8 mouse cellular contexts compared by ENCODE assay signal in the genomic region with DNA sequence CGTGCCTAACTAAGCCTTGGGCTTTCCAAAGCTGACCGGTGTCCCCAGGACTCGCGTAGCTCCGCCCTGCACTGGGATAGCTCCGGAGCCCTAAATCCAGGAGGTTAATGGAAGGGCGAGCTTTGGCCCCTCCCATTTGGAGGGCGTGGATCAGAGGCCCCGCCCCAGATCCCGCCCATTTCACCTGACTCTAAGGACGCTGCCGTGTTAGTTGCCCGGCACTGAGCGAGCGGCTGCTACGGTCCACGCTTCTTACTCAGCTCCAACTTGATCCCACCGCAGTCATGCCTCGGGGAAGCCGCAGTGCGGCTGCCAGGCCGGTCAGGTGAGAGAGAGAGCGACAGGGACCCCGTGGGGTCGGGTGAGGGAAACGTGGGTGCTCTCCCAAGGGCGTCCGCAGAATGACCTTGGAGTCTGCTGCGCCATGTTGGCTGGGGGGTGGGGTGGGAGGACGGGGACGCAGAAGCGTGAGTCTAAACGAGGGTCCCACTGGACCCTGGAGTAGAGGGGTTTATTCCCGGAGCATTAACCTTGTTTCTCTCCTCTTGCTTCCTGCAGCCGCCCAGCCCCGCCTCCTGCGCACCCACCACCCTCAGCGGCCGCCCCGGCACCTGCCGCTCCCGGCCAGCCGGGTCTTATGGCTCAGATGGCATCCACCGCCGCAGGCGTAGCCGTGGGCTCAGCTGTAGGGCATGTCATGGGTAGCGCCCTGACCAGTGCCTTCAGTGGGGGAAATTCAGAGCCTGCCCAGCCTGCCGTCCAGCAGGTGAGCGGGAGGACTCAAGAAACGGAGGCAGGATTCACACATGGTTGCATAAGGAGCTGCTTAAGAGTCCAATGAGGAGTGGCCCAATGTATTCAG. TPM values are rescaled to one million over a fixed set of nuclear protein-coding genes. Genes with fewer than 3 reads are reported as not detected.
A peak's percentile ranks its signal among the peaks of the same experiment; 100 is the strongest.
DNase-seq lines count a peak whose midpoint lies in the region; ATAC-seq and TF ChIP-seq lines count a peak whose summit lies in the region.

A gene (minus strand): TSS at position 817 of the 862 bp plus-strand sequence.

- 2% methylated on average over 50 of the region's 51 CpGs for WGBS in embryonic facial prominence, embryonic 12.5 days
- WGBS in kidney, adult 2 months, result 7% methylated on average over 51 of the region's 51 CpGs
- WGBS in limb, embryonic 12.5 days, result 1% methylated on average over 51 of the region's 51 CpGs
- 2% methylated on average over 51 of the region's 51 CpGs for WGBS in midbrain, embryonic 13.5 days

- no peak within 1 kb of the TSS for H3K27ac ChIP-seq in embryonic facial prominence, embryonic 12.5 days
- H3K27ac ChIP-seq in kidney, adult 2 months (ENCODE audit: insufficient read depth, low read depth, low read length), result peak within 1 kb of the TSS; percentile 96
- no peak within 1 kb of the TSS for H3K27ac ChIP-seq in limb, embryonic 12.5 days
- no peak within 1 kb of the TSS for H3K27ac ChIP-seq in midbrain, embryonic 13.5 days

- H3K9ac ChIP-seq in embryonic facial prominence, embryonic 12.5 days, result peak within 1 kb of the TSS; percentile 31
- peak within 1 kb of the TSS; percentile 45 for H3K9ac ChIP-seq in limb, embryonic 12.5 days (replicated peaks)
- peak within 1 kb of the TSS; percentile 57 for H3K9ac ChIP-seq in midbrain, embryonic 13.5 days (replicated peaks)

- peak within 1 kb of the TSS; percentile 43 for H3K4me3 ChIP-seq in embryonic facial prominence, embryonic 12.5 days
- peak within 1 kb of the TSS; percentile 89 for H3K4me3 ChIP-seq in kidney, adult 2 months (ENCODE audit: insufficient read depth, low read depth, low read length)
- H3K4me3 ChIP-seq in limb, embryonic 12.5 days (replicated peaks), result peak within 1 kb of the TSS; percentile 49
- H3K4me3 ChIP-seq in midbrain, embryonic 13.5 days (replicated peaks), result peak within 1 kb of the TSS; percentile 50

- H3K27me3 ChIP-seq in embryonic facial prominence, embryonic 12.5 days, result peaks cover 31% of the 10 kb centered on the region
- H3K27me3 ChIP-seq in kidney, adult 2 months (replicated peaks; ENCODE audit: control insufficient read depth, insufficient read depth, low read length), result no peaks in the 10 kb centered on the region
- H3K27me3 ChIP-seq in limb, embryonic 12.5 days, result peaks cover 55% of the 10 kb centered on the region
- H3K27me3 ChIP-seq in midbrain, embryonic 13.5 days, result peaks cover 52% of the 10 kb centered on the region

- no peaks in the 10 kb centered on the region for H3K36me3 ChIP-seq in embryonic facial prominence, embryonic 12.5 days
- H3K36me3 ChIP-seq in kidney, adult 2 months (ENCODE audit: control insufficient read depth, insufficient read depth, low read length), result no peaks in the 10 kb centered on the region
- H3K36me3 ChIP-seq in limb, embryonic 12.5 days, result no peaks in the 10 kb centered on the region
- no peaks in the 10 kb centered on the region for H3K36me3 ChIP-seq in midbrain, embryonic 13.5 days

- H3K9me3 ChIP-seq in embryonic facial prominence, embryonic 12.5 days, result no peaks in the 10 kb centered on the region
- H3K9me3 ChIP-seq in limb, embryonic 12.5 days, result no peaks in the 10 kb centered on the region
- no peaks in the 10 kb centered on the region for H3K9me3 ChIP-seq in midbrain, embryonic 13.5 days

- peak; percentile 95 for TF ChIP-seq POLR2A in kidney, adult 2 months (IDR thresholded peaks at IDR 0.05; ENCODE audit: low read depth, low read length)

- DNase-seq in urinary bladder, adult 18-20 months (ENCODE audit: low spot score in 2 of 2), result peak; percentile 42 to 71
- no peak for DNase-seq in urinary bladder, postnatal 10 days (ENCODE audit: low spot score)
- DNase-seq in heart, adult 18-20 months, result peak; percentile 79 to 80
- peak; percentile 95 for DNase-seq in kidney, adult 2 months
- peak; percentile 60 to 72 for DNase-seq in spleen, adult 18-20 months

- ATAC-seq in embryonic facial prominence, embryonic 12.5 days (ENCODE audit: insufficient number of reproducible peaks, insufficient read depth, low FRiP score, low TSS enrichment), result no peak; the same call in 1 of the 2 replicates
- peak; percentile 24; the same call in 1 of the 2 replicates for ATAC-seq in limb, embryonic 12.5 days (ENCODE audit: insufficient number of reproducible peaks, insufficient read depth, low FRiP score, low TSS enrichment, low read depth)
- ATAC-seq in midbrain, embryonic 13.5 days, result peak; percentile 64

- H3K4me1 ChIP-seq in embryonic facial prominence, embryonic 12.5 days, result peaks cover 27% of the 10 kb centered on the region
- H3K4me1 ChIP-seq in kidney, adult 2 months (ENCODE audit: control insufficient read depth, insufficient read depth, low read length), result peaks cover 8% of the 10 kb centered on the region
- peaks cover 32% of the 10 kb centered on the region for H3K4me1 ChIP-seq in limb, embryonic 12.5 days (replicated peaks)
- peaks cover 42% of the 10 kb centered on the region for H3K4me1 ChIP-seq in midbrain, embryonic 13.5 days (replicated peaks)

- TF ChIP-seq CTCF in kidney, adult 2 months (conservative IDR thresholded peaks at IDR 0.05; ENCODE audit: insufficient read depth, insufficient read length, low read depth, low read length), result no peak

- H3K4me2 ChIP-seq in embryonic facial prominence, embryonic 12.5 days (replicated peaks), result peak within 1 kb of the TSS; percentile 80
- H3K4me2 ChIP-seq in limb, embryonic 12.5 days, result peak within 1 kb of the TSS; percentile 87
- peak within 1 kb of the TSS; percentile 84 for H3K4me2 ChIP-seq in midbrain, embryonic 13.5 days (replicated peaks)

RNA-seq across cellular contexts. Expression of the gene that starts here (rescaled TPM):
- 110 and 112 TPM in 2 replicates for polyA plus RNA-seq in embryonic facial prominence, embryonic 12.5 days (2016; fragmentation: Nextera tagmentation; extraction: Ambion mirVana)
- 1 to 10 TPM; 5.0 to 5.2 TPM for total RNA-seq in heart, adult 18-20 months (2021)
- 21.5 and 23.9 TPM in 2 replicates for polyA plus RNA-seq in kidney, adult 2 months (2012; rRNA removed)
- polyA plus RNA-seq in limb, embryonic 12.5 days (2016; fragmentation: Nextera tagmentation; extraction: Ambion mirVana), result 96.8 and 107 TPM in 2 replicates
- 22.7 and 29.5 TPM in 2 replicates for polyA plus RNA-seq in midbrain, embryonic 13.5 days (2015; fragmentation: Nextera tagmentation; extraction: Ambion mirVana)
